ENCODE assay signal across 8 mouse cellular contexts in genomic region chr17:26506031-26506641, GRCm38 (mm10). TPM values are rescaled to one million over a fixed set of nuclear protein-coding genes. Genes with fewer than 3 reads are reported as not detected.
DNase-seq lines count a peak whose midpoint lies in the region; ATAC-seq and TF ChIP-seq lines count a peak whose summit lies in the region.

No protein-coding gene starts in this region.

- TF ChIP-seq POLR2A in spleen, adult 2 months (IDR thresholded peaks at IDR 0.05; ENCODE audit: low read depth, low read length), result no peak
- no peak for TF ChIP-seq POLR2A in olfactory bulb, adult 2 months (IDR thresholded peaks at IDR 0.05; ENCODE audit: insufficient read depth, low read depth, low read length)

- ATAC-seq in embryonic facial prominence, embryonic 15.5 days (ENCODE audit: insufficient number of reproducible peaks, low FRiP score, low TSS enrichment, low read depth), result no peak
- ATAC-seq in hindbrain, embryonic 14.5 days (ENCODE audit: low FRiP score), result no peak
- no peak for ATAC-seq in liver, embryonic 14.5 days (ENCODE audit: insufficient read depth)

- 71% methylated on average over 14 of the region's 14 CpGs for WGBS in spleen, adult 2 months
- WGBS in embryonic facial prominence, embryonic 15.5 days, result 72% methylated on average over 14 of the region's 14 CpGs
- whole genome bisulfite sequencing in hindbrain, embryonic 14.5 days, result 75% methylated on average over 14 of the region's 14 CpGs
- WGBS in liver, embryonic 14.5 days (ENCODE audit: insufficient replicate concordance), result 77% methylated on average over 14 of the region's 14 CpGs
- WGBS in olfactory bulb, adult 2 months, result 52% methylated on average over 14 of the region's 14 CpGs

- H3K27ac ChIP-seq in spleen, adult 2 months (ENCODE audit: insufficient read depth, low read length), result peak overlapping the region; percentile 96
- no peak overlapping the region for H3K27ac ChIP-seq in embryonic facial prominence, embryonic 15.5 days (replicated peaks)
- H3K27ac ChIP-seq in hindbrain, embryonic 14.5 days, result no peak overlapping the region
- no peak overlapping the region; the same call in 1 of the 2 replicates for H3K27ac ChIP-seq in liver, embryonic 14.5 days
- peak overlapping the region; percentile 93; the same call in 1 of the 2 replicates for H3K27ac ChIP-seq in olfactory bulb, adult 2 months (ENCODE audit: insufficient read depth, low read depth, low read length)

- no peak for DNase-seq in spleen, adult 2 months (ENCODE audit: low read depth in 1 of 2, low spot score in 2 of 2)
- DNase-seq in spleen, postnatal 36 days (ENCODE audit: low spot score in 2 of 2), result no peak
- DNase-seq in hindbrain, embryonic 14.5 days (ENCODE audit: low spot score), result no peak
- no peak for DNase-seq in liver, embryonic 14.5 days (ENCODE audit: low read depth in 3 of 3, low spot score in 3 of 3)
- no peak for DNase-seq in layer of hippocampus, postnatal 25 days (ENCODE audit: extremely low spot score in 1 of 2, low spot score in 1 of 2)
- no peak for DNase-seq in frontal cortex, adult 2 months (ENCODE audit: extremely low spot score in 1 of 2, low spot score in 1 of 2)

- H3K36me3 ChIP-seq in spleen, adult 2 months (ENCODE audit: control insufficient read depth, insufficient read depth, low read length), result peaks cover 3% of the 10 kb centered on the region
- H3K36me3 ChIP-seq in embryonic facial prominence, embryonic 15.5 days, result peaks cover 6% of the 10 kb centered on the region; the same call in 1 of the 2 replicates
- 0 out of 2 replicates have a peak, but pooled peaks cover 5% of the 10 kb centered on the region for H3K36me3 ChIP-seq in hindbrain, embryonic 14.5 days (replicated peaks; ENCODE audit: control insufficient read depth, insufficient read depth)
- peaks cover 23% of the 10 kb centered on the region for H3K36me3 ChIP-seq in liver, embryonic 14.5 days (replicated peaks; ENCODE audit: control insufficient read depth, insufficient read depth, low read depth)

- H3K4me2 ChIP-seq in embryonic facial prominence, embryonic 15.5 days (replicated peaks), result peak overlapping the region; percentile 89
- H3K4me2 ChIP-seq in hindbrain, embryonic 14.5 days (replicated peaks), result peak overlapping the region; percentile 89
- H3K4me2 ChIP-seq in liver, embryonic 14.5 days (ENCODE audit: low read depth), result peak overlapping the region; percentile 87

- peaks cover 3% of the 10 kb centered on the region; the same call in 1 of the 2 replicates for H3K4me1 ChIP-seq in spleen, adult 2 months (ENCODE audit: control insufficient read depth, insufficient read depth, insufficient read length)
- peaks cover 68% of the 10 kb centered on the region for H3K4me1 ChIP-seq in embryonic facial prominence, embryonic 15.5 days
- peaks cover 50% of the 10 kb centered on the region for H3K4me1 ChIP-seq in hindbrain, embryonic 14.5 days (replicated peaks; ENCODE audit: control insufficient read depth, insufficient read depth, low read length)
- peaks cover 23 to 42% of the 10 kb centered on the region in 2 experiments for H3K4me1 ChIP-seq in liver, embryonic 14.5 days (replicated peaks; ENCODE audit: control insufficient read depth in 2 of 2, insufficient read depth in 2 of 2, low read length in 1 of 2)
- peaks cover 27% of the 10 kb centered on the region for H3K4me1 ChIP-seq in olfactory bulb, adult 2 months (ENCODE audit: control insufficient read depth, insufficient read depth, low read length)

- H3K27me3 ChIP-seq in spleen, adult 2 months (ENCODE audit: control insufficient read depth, insufficient read depth, low read length), result no peaks in the 10 kb centered on the region
- H3K27me3 ChIP-seq in embryonic facial prominence, embryonic 15.5 days, result no peaks in the 10 kb centered on the region
- no peaks in the 10 kb centered on the region for H3K27me3 ChIP-seq in hindbrain, embryonic 14.5 days (ENCODE audit: control insufficient read depth, insufficient read depth, low read length)
- no peaks in the 10 kb centered on the region for H3K27me3 ChIP-seq in liver, embryonic 14.5 days (ENCODE audit: control insufficient read depth, insufficient read depth, low read length)

- peak overlapping the region; percentile 80; the same call in 1 of the 2 replicates for H3K9ac ChIP-seq in embryonic facial prominence, embryonic 15.5 days
- peak overlapping the region; percentile 88 for H3K9ac ChIP-seq in hindbrain, embryonic 14.5 days
- H3K9ac ChIP-seq in liver, embryonic 14.5 days (replicated peaks), result peak overlapping the region; percentile 93

- no peaks in the 10 kb centered on the region for H3K9me3 ChIP-seq in embryonic facial prominence, embryonic 15.5 days (replicated peaks)
- H3K9me3 ChIP-seq in hindbrain, embryonic 14.5 days (ENCODE audit: control insufficient read depth, low read length), result no peaks in the 10 kb centered on the region
- H3K9me3 ChIP-seq in liver, embryonic 14.5 days (ENCODE audit: control insufficient read depth, low read length), result no peaks in the 10 kb centered on the region

- TF ChIP-seq EP300 in liver, embryonic 14.5 days (IDR thresholded peaks at IDR 0.05; ENCODE audit: low read depth), result no peak

- no peak for TF ChIP-seq CTCF in spleen, adult 2 months (IDR thresholded peaks at IDR 0.05; ENCODE audit: extremely low read depth, insufficient read depth, insufficient read length, insufficient replicate concordance)
- no peak for TF ChIP-seq CTCF in liver, embryonic 14.5 days (IDR thresholded peaks at IDR 0.05; ENCODE audit: low read depth)
- TF ChIP-seq CTCF in olfactory bulb, adult 2 months (IDR thresholded peaks at IDR 0.05; ENCODE audit: insufficient read depth, low read depth, low read length), result no peak

- H3K4me3 ChIP-seq in spleen, adult 2 months (ENCODE audit: extremely low read depth, insufficient read depth, insufficient read length), result peak overlapping the region; percentile 75
- peak overlapping the region; percentile 75 for H3K4me3 ChIP-seq in embryonic facial prominence, embryonic 15.5 days (replicated peaks)
- H3K4me3 ChIP-seq in hindbrain, embryonic 14.5 days (replicated peaks; ENCODE audit: low read length), result peak overlapping the region; percentile 82
- H3K4me3 ChIP-seq in liver, embryonic 14.5 days (ENCODE audit: insufficient read depth in 1 of 2, low read depth in 2 of 2, low read length in 2 of 2), result peak overlapping the region; percentile 63 to 72
- peak overlapping the region; percentile 66 for H3K4me3 ChIP-seq in olfactory bulb, adult 2 months (ENCODE audit: insufficient read depth, low read depth, low read length)

RNA-seq across cellular contexts. Expression of gene Ergic1, which starts 55.2 kb away (rescaled TPM):
- 39.2 and 47.4 TPM in 2 replicates for polyA plus RNA-seq in spleen, adult 2 months (2012; rRNA removed)
- polyA plus RNA-seq in embryonic facial prominence, embryonic 15.5 days (2015; fragmentation: Nextera tagmentation; extraction: Ambion mirVana), result 114 and 118 TPM in 2 replicates
- polyA plus RNA-seq in hindbrain, embryonic 14.5 days (2014; fragmentation: Nextera tagmentation; extraction: Ambion mirVana), result 110 and 119 TPM in 2 replicates
- polyA plus RNA-seq in liver, embryonic 14.5 days (2012; rRNA removed), result 26.0 and 27.5 TPM in 2 replicates
- polyA plus RNA-seq in liver, embryonic 14.5 days (2014; fragmentation: Nextera tagmentation; extraction: Ambion mirVana), result 31.3 and 33.4 TPM in 2 replicates
- not detected in 2 replicates for polyA plus RNA-seq in olfactory bulb, adult 2 months (2012; ENCODE audit: insufficient read depth, insufficient read length, low replicate concordance, missing spikeins)
- total RNA-seq in layer of hippocampus, postnatal 25 days (2021), result 100 to 1,000 TPM; 114 to 118 TPM
- polyA plus RNA-seq in frontal cortex, adult 2 months (2012; rRNA removed), result 123 and 134 TPM in 2 replicates

RNA-seq across cellular contexts. Expression of gene Dusp1, which starts 55.8 kb away (rescaled TPM):
- polyA plus RNA-seq in spleen, adult 2 months (2012; rRNA removed), result 44.3 and 55.8 TPM in 2 replicates
- 28.4 and 33.3 TPM in 2 replicates for polyA plus RNA-seq in embryonic facial prominence, embryonic 15.5 days (2015; fragmentation: Nextera tagmentation; extraction: Ambion mirVana)
- 31.5 and 31.6 TPM in 2 replicates for polyA plus RNA-seq in hindbrain, embryonic 14.5 days (2014; fragmentation: Nextera tagmentation; extraction: Ambion mirVana)
- polyA plus RNA-seq in liver, embryonic 14.5 days (2012; rRNA removed), result 25.0 and 26.8 TPM in 2 replicates
- 25.9 and 29.9 TPM in 2 replicates for polyA plus RNA-seq in liver, embryonic 14.5 days (2014; fragmentation: Nextera tagmentation; extraction: Ambion mirVana)
- polyA plus RNA-seq in olfactory bulb, adult 2 months (2012; ENCODE audit: insufficient read depth, insufficient read length, low replicate concordance, missing spikeins), result not detected in 2 replicates
- 10 to 100 TPM; 14.7 to 18.3 TPM for total RNA-seq in layer of hippocampus, postnatal 25 days (2021)
- polyA plus RNA-seq in frontal cortex, adult 2 months (2012; rRNA removed), result 40.9 and 60.5 TPM in 2 replicates

Comparison
In these comparisons a context has a peak if more than half of its experiments do, and no peak if none do; other contexts are left out.
1. H3K27ac ChIP-seq: peak in spleen, adult 2 months (single experiment) and olfactory bulb, adult 2 months (single experiment); none in embryonic facial prominence, embryonic 15.5 days (single experiment), hindbrain, embryonic 14.5 days (single experiment) and liver, embryonic 14.5 days (single experiment).
2. RNA of gene Dusp1, which starts 55.8 kb away (polyA plus RNA-seq): 44.3 to 55.8 TPM in spleen, adult 2 months, 40.9 to 60.5 TPM in frontal cortex, adult 2 months, 28.4 to 33.3 TPM in embryonic facial prominence, embryonic 15.5 days, 31.5 to 31.6 TPM in hindbrain, embryonic 14.5 days and 25.0 to 29.9 TPM in liver, embryonic 14.5 days; not detected in olfactory bulb, adult 2 months; every median in the first group is over 10 times any median in the second.
3. Peak in every context shown above with its lines, with median percentiles within 50 percentile points of each other: H3K4me3 ChIP-seq, H3K4me2 ChIP-seq and H3K9ac ChIP-seq.